Mouse (Mus musculus): ENCODE measurements around the gene Trappc6a.

Gene Trappc6a

DNA sequence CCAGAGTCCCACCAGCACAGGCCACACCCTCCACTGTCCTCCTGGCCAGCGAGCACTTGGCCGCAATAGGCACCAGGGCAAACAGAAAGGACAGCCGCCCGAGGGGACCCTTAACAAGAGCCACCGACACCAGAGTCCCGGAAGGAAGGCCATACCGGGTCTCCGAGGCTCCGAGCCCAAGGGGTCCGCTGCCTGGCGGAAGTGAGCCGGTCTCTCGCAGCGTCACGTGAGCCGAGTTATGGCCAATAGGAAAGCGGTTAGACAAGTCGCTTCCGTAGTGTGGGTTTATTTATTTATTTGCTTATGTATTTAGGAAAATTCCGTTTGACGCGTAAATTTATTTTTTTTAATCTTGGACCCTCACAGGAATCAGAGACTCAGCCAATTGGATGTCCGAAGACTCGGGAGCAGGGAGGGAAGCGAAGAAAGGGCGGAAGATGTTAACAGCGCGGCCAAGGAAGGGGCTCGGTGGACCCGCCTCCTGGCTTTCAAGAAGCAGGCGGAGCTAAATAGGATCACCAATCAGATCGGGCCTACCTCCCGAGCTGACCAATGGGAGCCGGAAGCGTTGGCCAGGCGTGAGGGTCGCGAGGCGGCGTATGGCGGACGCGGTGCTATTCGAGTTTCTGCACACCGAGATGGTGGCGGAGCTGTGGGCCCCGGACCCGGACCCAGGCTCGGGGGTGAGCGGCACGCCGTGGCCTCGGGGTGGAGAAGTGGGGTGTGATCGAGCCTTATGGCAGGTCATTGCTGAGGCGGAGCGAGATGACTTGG lies at the start of gene Trappc6a, which contains the start of gene Bloc1s3:
Gene Trappc6a, plus strand, starts transcription at position 246 of the 774 bp plus-strand sequence.
Gene Bloc1s3, minus strand, starts transcription at position 218 of the 774 bp plus-strand sequence.
- peak; percentile 96 for DNase-seq (ENCODE audit: low read depth, low spot score)

- peak; percentile 92 for DNase-seq (ENCODE audit: low read depth, low spot score)
Observed at GRCm38 (mm10) chr7:19458591-19459111, 49.5 kb upstream of the Trappc6a start, which contains the start of gene Mark4. Gene Mark4 (minus strand): TSS chr7:19458821.

DNA sequence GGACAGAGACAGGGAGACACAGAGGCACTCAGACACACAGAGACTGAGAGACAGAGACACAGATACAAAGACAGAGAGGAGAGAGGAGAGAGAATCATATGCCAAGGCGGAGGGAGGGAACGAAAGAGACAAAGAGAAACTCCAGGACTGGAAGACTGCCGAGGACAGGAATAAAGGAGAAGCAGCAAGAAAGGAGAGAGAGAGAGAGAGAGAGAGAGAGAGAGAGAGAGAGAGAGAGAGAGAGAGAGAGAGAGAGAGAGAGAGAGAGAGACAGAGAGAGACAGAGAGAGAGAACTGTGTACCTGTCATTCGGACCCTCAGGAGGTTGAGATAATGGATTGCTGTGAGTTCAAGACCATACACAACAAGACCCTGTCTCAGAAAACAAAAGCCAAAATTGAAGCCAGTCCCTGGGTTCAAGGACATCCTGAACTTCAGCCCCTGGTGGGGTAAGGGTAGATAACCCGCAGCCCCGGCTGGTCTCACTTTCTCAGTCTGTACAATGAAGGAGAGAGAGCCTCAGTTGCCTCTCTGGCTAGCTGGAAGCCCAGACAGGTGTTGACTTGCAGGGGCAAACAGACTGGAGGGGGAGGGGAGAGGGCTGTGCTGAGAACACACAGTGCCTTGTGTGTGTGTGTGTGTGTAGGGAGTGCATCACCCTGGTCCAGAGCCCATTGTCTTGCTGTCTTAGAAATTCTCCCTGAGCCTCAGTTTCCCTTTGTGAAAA lies 48.9 kb upstream of the Trappc6a start:
- no peak for DNase-seq (ENCODE audit: low read depth, low spot score)

DNA sequence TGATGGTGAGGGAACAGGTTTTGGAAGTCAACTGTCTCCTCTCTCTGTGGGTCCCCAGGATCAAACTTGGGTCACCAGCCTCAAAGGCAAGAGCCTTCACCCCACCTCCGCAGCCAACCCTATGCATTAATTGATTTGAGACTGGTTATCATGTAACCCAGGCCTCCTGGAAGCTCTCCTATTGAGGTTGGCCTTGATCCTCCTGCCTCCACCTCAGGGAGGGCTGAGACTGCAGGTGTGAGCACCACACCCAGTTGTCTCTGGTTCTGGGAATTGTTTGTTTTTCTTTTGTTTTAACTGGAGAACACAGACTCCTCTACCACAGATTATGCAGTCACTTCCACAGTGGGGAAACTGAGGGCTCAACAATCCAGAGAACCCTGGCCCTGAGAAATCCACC lies 47.7 kb upstream of the Trappc6a start:
- no peak for DNase-seq (ENCODE audit: low read depth, low spot score)

DNA sequence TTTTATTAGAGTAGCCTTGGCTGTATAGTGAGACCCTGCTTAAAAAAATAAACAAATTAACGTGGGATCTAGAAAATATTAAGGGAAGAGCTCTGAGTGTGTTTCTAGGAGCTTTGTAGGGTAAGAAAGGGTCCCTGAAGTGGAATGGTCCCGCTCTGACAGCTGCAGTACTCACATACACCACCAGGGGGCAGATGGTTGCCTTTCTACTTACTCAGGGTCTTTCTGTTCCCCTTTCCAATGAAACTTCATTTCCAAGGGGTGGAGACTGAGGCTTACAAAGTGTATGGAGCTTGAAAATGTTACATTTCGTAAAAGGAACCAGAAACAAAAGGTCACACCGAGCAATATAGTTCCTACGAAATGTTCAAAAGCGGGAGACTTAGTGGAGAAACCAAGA lies 46.7 kb upstream of the Trappc6a start:
- DNase-seq (ENCODE audit: low read depth, low spot score), result peak; percentile 83

DNA sequence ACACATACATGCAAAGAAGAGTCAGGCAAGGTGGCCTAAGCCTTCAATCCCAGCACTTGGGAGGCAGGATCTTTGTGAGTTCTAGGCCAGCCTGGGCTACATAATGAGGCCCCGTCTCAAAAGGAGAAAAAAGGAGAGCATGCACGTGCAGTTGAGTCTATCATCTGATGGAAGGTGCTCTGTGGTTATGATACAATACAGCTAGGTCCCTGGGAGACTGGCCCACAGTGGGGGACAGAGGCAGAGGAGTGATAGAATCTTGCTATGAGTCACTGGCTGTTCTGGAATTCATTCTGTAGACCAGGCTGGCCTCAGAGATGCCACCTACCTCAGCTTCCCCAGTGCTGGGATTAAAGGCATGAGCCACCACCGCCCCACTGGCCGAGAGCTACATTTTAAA lies 45.8 kb upstream of the Trappc6a start:
- DNase-seq (ENCODE audit: low read depth, low spot score), result no peak

DNA sequence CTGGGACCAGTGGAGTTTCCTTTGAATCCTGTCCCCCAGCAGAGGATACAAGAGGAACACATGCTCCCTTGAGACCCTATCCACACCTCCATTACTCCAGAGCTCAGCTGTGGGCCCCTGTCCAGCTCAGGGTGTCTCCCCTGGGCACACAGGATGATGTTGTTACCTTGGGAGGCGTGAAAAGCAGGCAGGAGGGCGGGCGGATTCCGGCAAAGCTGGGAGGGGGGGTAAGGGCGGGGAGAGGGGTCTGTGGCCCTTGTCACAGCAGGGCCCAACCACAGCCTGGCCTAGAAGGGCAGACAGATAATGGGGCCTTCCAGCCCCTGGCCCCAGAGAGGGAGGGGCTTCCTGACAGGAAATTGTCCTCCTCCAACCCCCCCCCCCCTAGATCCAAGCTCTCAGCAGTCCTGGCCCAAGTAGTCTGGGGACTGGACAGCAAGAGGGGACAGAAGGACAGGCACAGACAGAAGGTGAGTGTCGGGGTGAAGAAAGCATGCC lies 45.3 kb upstream of the Trappc6a start, which contains the start of gene Exoc3l2:
Gene Exoc3l2, plus strand, starts transcription at position 448 of the 498 bp plus-strand sequence.
- no peak for DNase-seq (ENCODE audit: low read depth, low spot score)

DNA sequence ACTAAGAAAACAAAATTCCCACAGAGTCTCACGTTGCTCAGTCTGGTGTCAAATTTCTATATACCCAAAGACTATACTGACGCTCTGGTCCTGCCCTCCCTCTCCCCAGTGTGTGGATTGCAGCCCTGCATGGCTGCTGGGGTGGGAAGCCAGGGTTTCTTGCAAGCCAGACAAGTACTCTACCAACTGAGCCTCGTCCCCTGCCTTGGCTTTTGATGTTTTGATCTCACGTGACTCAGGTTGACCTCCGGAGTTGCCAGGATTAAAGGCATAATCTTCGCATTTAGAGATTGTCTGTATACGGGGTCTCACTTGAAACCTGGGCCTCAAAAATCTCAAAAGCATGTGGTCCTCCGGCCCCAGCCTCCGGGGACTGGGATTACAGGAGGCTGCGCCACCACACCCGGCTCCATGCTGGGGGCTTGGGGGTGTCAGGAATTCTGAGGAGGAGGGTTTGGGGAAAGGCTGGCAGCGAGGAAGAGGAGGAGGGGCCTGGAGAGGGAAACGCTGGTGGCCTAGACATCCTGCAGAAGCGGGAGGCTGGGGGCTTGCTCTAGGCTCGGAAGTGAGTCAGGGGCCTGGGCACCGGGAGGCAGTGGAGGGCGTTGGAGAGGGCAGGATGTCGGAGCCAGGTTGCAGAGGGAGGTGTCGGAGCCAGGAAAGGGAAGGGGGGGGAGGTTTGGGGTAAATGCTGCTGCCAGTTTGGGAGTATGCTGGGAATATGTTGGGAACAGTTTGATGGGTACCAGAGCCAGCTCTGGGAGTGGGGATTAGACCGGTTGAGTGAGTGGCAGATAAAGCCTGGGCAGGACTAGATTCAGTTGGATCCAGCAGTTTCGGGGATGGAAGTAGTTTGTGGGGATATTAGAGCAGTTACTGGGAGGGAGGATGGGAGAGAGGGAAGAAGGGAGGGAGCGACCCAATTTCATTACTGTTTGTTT lies 43.6 kb upstream of the Trappc6a start:
- DNase-seq (ENCODE audit: low read depth, low spot score), result no peak

GRCm38 (mm10) chr7:19466602-19467145 lies 41.5 kb upstream of the Trappc6a start:
- DNase-seq (ENCODE audit: low read depth, low spot score), result no peak

- no peak for DNase-seq (ENCODE audit: low read depth, low spot score)
Observed at GRCm38 (mm10) chr7:19467638-19468037, 40.6 kb upstream of the Trappc6a start.

DNA sequence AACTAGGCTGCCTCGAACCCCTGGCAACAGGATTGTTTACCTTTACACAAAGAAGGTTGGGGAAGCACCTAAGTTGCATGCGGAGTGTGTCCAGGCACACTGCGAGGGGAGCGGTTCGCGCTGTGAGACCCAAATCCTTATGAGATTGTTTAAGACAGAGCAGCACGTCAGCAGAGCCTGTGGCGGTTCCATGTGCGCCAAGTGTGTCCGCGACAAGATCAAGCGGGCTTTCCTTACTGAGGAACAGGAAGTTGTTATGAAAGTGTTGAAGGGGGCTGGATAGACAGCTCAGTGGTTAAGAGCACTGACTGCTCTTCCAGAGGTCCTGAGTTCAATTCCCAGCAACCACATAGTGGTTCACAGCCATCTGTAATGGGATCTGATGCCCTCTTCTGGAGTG lies 39.9 kb upstream of the Trappc6a start:
- DNase-seq (ENCODE audit: low read depth, low spot score), result no peak

- DNase-seq (ENCODE audit: low read depth, low spot score), result no peak
Observed at GRCm38 (mm10) chr7:19469404-19469803, 38.8 kb upstream of the Trappc6a start.

- DNase-seq (ENCODE audit: low read depth, low spot score), result peak; percentile 43
Observed at GRCm38 (mm10) chr7:19470308-19470707, 37.9 kb upstream of the Trappc6a start.

DNA sequence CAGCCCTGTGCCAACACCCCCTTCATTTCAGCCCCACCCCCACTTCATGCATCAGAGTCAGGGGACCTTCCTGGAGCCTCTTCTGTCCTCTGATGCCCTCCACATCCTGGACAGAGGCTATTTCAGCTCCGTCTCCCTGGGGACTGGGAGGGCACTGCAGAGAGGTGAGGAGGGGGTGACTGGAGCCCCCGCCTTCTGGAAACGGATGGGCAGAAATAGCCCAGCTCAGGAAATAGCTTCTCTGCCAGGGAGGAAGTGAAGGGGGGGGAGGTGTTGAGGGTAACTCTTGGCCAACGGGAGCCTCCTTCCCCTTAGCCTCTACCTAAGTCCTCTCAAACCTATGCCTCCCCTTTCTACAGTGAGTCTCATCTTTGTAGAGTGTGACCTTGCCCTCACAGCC lies 35.8 kb upstream of the Trappc6a start:
- no peak for DNase-seq (ENCODE audit: low read depth, low spot score)

- peak; percentile 91 for DNase-seq (ENCODE audit: low read depth, low spot score)
Observed at GRCm38 (mm10) chr7:19473875-19474443, 34.2 kb upstream of the Trappc6a start.

DNA sequence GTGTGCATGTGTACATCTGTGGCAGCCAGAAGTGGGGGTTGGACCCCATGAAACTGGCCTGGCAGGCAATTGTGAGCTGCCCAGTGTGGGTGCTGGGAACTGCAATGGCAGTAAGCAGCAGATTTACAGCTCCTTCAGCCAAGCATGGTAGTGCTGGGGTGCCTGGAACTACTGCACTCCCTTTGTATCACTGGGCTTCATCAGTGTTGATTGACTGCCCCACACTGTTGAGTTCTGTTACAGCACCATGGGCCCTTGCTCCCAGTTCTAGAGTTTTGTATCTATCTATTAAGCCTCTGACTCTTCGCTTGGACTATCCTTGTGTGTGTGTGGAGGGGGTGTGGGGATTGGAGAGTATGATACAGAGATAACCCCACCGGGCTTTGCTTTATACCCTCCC lies 31.1 kb upstream of the Trappc6a start:
- DNase-seq (ENCODE audit: low read depth, low spot score), result no peak

- no peak for DNase-seq (ENCODE audit: low read depth, low spot score)
Observed at GRCm38 (mm10) chr7:19477624-19478384, 30.4 kb upstream of the Trappc6a start.

- DNase-seq (ENCODE audit: low read depth, low spot score), result no peak
Observed at GRCm38 (mm10) chr7:19483281-19483680, 24.9 kb upstream of the Trappc6a start.

DNA sequence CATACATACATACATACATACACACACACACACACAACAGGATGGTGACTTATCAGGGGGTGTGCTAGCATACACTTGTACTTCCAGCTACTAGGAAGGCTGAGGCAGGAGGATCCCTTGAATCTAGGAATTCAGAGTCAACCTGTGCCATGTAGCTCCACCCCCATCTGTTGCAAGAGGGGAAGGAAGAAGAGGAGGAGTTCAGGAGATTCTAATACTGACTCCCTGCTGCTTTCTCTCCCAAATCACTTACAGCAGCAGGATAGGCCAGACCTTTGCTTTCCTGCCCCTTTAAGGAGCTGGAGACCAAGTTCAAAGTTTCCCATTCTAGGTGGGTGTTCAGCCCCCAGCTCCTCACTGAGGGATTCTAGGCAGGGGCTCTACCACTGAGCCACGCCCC lies 22.7 kb upstream of the Trappc6a start:
- DNase-seq (ENCODE audit: low read depth, low spot score), result no peak

- DNase-seq (ENCODE audit: low read depth, low spot score), result no peak
Observed at GRCm38 (mm10) chr7:19486549-19486948, 21.6 kb upstream of the Trappc6a start.
